Mouse (Mus musculus): Measurements from ENCODE around the gene Itpka. TPM values are rescaled to one million over a fixed set of nuclear protein-coding genes. Genes with fewer than 3 reads are reported as not detected.
"Not testable (repeated sequence)": the region's sequence is repeated elsewhere in the genome, so short reads cannot be mapped to it uniquely, and the experiment has no call there.

The Itpka gene
- 1.2 and 1.8 TPM in 2 replicates for polyA plus RNA-seq (2016; fragmentation: Nextera tagmentation; extraction: Ambion mirVana)

DNA sequence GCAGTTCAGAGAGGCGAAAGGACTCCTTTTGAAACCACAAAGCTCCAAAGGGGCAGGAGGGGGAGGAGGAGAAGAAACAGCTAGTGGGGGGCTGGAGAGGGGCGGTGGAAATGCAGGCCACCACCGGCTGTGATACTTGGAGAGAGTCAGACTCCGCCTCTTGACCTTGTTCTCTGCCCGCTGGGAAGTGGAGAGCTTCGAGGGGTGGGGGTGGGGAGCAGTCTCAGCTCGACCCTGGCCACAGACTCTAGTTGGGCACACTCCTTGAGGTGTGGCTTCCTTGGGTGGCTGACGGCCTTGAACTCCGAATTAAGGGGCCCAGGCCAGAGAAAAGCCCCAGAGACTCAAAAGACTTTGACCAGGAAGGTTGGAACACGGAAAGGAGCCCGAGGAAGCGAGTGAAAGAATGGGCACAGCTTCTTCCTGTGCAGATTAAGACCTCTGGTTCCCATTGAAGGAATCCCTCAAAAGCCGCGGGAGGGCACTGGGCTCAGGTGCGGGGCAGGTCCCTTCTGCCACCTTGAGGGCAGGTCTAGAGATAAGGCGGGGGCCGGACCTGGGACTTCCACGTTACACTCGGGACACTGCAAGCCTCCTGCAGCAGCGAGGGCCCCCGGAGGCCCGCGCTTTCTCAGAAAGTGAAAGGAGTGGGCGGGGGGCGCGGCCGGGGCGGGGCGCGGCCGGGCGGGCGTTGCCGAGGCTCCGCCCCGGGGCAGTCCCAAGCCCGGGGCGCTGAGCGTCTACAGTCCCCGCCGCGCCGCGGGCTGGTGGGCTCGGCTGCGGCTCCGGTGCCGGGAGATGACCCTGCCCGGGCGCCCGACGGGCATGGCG, at the start of gene Itpka:
Gene Itpka, plus strand, starts transcription at position 757 of the 831 bp plus-strand sequence.
- no peaks in the 10 kb centered on the region for H3K9me3 ChIP-seq
- no peaks in the 10 kb centered on the region for H3K36me3 ChIP-seq (replicated peaks)
- H3K27ac ChIP-seq, result peak within 1 kb of the TSS; percentile 90
- under 1% methylated on average over 49 of the region's 53 CpGs for WGBS
- DNase-seq (ENCODE audit: extremely low spot score, low spot score), result peak; percentile 80
- H3K4me3 ChIP-seq, result peak within 1 kb of the TSS; percentile 68
- H3K4me1 ChIP-seq, result peaks cover 56% of the 10 kb centered on the region
- H3K27me3 ChIP-seq (ENCODE audit: poor library complexity, severe bottlenecking), result peaks cover 92% of the 10 kb centered on the region

DNA sequence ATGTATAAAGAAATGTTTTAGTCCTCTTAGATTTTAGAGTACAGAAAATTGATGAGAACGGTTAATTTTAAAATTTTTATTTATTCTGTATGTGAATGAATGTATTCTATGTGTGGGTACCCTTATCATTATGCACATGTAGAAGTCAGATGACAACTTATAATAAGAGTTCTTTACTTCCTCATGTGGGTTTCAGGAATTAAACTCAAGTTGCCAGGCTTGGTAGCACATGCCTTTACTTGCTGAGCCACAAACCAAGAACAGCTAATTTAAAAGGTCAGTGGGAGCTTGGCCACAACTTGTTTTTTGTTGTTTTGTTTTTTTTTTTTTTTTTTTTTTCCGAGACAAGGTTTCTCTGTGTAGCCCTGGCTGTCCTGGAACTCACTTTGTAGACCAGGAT, 47.3 kb upstream of the Itpka start:
- Histone ChIP-seq H3K27ac (no peak overlapping the region), H3K27me3 (ENCODE audit: poor library complexity, severe bottlenecking) (no peaks in the 10 kb centered on the region), H3K4me3 (no peak overlapping the region), H3K4me1 (no peaks in the 10 kb centered on the region), H3K36me3 (replicated peaks) (peaks cover 35% of the 10 kb centered on the region), H3K9me3 (no peaks in the 10 kb centered on the region)
- 93% methylated on average over 2 of the region's 2 CpGs for WGBS
- no peak for DNase-seq (ENCODE audit: extremely low spot score, low spot score)

DNA sequence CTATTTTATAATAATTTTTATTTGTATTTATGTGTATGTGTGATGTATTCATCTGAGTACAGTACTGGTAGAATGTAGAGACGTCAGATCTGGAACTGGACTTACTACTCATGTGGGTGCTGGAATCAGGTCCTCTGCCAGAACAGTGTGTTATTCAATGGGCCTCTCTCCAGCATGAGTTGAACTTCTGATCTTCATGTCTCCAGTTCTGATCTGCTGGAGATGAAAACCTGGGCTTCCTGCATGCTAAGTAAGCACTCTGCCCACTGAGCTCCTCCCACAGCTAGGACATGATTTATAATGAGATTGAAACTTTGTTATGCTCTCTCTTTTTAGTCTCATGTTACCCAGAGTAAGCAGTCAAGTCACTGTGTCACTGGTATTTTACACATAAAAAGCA, 46.0 kb upstream of the Itpka start:
- Histone ChIP-seq H3K27ac (no peak overlapping the region), H3K27me3 (ENCODE audit: poor library complexity, severe bottlenecking) (no peaks in the 10 kb centered on the region), H3K9me3 (no peaks in the 10 kb centered on the region), H3K36me3 (replicated peaks) (peaks cover 46% of the 10 kb centered on the region), H3K4me1 (no peaks in the 10 kb centered on the region), H3K4me3 (no peak overlapping the region)
- 93% methylated on average over 1 of the region's 1 CpGs for WGBS
- DNase-seq (ENCODE audit: extremely low spot score, low spot score), result no peak

DNA sequence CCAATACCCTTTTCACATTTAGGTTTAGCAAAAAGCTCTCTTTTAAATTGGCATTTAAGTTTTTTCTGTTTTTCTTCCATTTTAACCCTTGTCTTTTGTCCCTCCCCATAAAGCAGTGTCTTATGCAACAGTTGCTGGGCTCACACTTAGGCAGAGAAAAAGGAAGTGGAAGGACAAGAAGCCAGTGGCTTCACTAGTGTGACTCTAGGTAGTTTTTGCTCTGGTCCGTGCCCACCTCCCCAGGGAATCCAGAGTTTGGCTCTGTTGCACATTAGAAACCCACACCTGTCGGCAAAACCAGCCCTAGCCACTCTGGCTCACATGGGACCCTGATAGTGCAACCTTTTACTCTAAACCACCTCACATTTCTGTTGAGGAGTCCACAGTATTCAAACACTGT, 43.7 kb upstream of the Itpka start:
- DNase-seq (ENCODE audit: extremely low spot score, low spot score), result no peak
- peaks cover 54% of the 10 kb centered on the region for H3K36me3 ChIP-seq (replicated peaks)
- no peaks in the 10 kb centered on the region for H3K4me1 ChIP-seq
- H3K27me3 ChIP-seq (ENCODE audit: poor library complexity, severe bottlenecking), result no peaks in the 10 kb centered on the region
- 92% methylated on average over 2 of the region's 2 CpGs for WGBS
- no peaks in the 10 kb centered on the region for H3K9me3 ChIP-seq
- no peak overlapping the region for H3K4me3 ChIP-seq
- H3K27ac ChIP-seq, result no peak overlapping the region

DNA sequence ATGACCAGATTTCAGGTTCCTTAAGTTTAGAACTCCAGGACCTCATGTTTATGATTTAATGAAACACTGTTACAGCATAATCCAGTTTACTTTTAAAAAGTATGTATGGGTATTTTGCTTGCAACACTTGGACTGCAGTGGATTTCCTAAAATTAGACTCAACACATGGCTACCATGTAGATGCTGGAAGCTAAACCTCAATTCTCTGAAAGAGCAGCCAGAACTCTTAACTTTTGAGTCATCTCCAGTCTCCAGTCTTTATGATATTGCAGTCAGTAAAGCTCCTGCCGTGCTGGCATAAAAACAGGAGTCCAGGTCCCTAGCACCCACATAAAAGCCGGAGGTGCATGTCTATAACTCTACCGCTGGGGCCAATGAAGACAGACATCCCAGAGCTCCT, 42.2 kb upstream of the Itpka start:
- Histone ChIP-seq H3K4me3 (no peak overlapping the region), H3K36me3 (replicated peaks) (peaks cover 55% of the 10 kb centered on the region), H3K27me3 (ENCODE audit: poor library complexity, severe bottlenecking) (no peaks in the 10 kb centered on the region), H3K27ac (no peak overlapping the region), H3K4me1 (no peaks in the 10 kb centered on the region), H3K9me3 (no peaks in the 10 kb centered on the region)
- DNase-seq (ENCODE audit: extremely low spot score, low spot score), result no peak
- WGBS, result 93% methylated on average over 3 of the region's 3 CpGs

DNA sequence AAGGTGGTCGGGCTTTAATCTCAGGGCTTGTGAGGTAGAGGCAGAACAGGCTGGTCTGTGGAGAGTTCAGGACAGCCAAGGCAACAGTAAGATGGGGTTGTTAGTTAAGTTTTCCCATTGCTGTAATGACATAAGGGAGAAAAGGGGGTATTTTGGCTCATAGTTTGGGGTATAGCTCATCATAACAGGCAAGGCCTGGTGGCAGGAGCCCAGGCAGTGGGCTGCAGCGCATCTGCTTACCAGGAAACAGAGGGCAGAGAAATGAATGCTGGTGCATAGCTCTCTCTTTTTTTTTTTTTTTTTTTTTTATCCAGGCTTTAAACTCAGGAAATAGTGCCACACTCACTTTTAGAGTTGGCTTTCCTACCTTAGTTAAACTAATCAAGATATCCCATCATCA, 39.0 kb upstream of the Itpka start:
- no peak overlapping the region for H3K4me3 ChIP-seq
- H3K4me1 ChIP-seq, result no peaks in the 10 kb centered on the region
- peaks cover 81% of the 10 kb centered on the region for H3K36me3 ChIP-seq (replicated peaks)
- DNase-seq (ENCODE audit: extremely low spot score, low spot score), result no peak
- no peaks in the 10 kb centered on the region for H3K9me3 ChIP-seq
- WGBS, result 93% methylated on average over 2 of the region's 2 CpGs
- no peak overlapping the region for H3K27ac ChIP-seq
- H3K27me3 ChIP-seq (ENCODE audit: poor library complexity, severe bottlenecking), result no peaks in the 10 kb centered on the region

DNA sequence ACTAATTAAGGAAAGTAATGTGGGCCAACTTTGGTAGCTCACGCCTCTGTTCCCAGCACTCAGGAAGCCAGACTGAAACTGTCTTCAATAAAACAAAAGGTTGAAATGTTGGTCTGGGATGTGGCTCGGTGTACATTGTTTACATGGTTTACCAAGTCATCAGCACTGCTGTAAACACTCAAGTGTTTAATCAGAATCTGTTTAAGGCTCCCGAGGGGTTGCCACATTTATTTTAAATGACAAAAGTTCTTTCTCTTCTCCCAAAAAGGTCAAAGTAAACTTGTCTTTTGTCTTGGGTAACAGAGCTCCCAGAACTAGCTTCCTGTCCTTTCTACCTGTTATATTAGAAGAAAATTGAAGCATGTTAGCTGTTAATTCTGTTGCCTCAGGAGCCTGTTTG, 34.5 kb upstream of the Itpka start:
- peaks cover 95% of the 10 kb centered on the region for H3K36me3 ChIP-seq (replicated peaks)
- 95% methylated on average over 3 of the region's 3 CpGs for WGBS
- no peak overlapping the region for H3K4me3 ChIP-seq
- H3K4me1 ChIP-seq, result no peaks in the 10 kb centered on the region
- no peak overlapping the region for H3K27ac ChIP-seq
- no peaks in the 10 kb centered on the region for H3K9me3 ChIP-seq
- DNase-seq (ENCODE audit: extremely low spot score, low spot score), result no peak
- no peaks in the 10 kb centered on the region for H3K27me3 ChIP-seq (ENCODE audit: poor library complexity, severe bottlenecking)

DNA sequence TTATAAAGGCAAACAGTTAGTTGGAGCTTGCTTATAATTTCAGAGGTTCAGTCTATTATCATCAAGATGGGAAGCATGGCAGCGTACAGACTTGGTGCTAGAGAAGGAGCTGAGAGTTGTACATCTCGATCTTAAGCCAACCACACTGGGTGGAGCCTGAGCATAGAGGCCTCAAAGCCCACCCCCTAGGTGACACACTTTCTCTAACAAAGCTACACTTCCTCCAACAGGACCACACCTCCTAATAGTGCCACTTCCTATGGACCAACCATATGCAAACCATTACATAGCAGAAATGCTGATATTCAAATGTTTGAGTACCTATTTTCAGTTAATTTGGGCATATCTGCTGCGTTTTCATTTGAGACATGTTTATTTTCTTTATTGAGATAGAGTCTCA, 32.1 kb upstream of the Itpka start:
- no peak overlapping the region for H3K27ac ChIP-seq
- H3K4me1 ChIP-seq, result no peaks in the 10 kb centered on the region
- WGBS, result 90% methylated on average over 3 of the region's 3 CpGs
- H3K9me3 ChIP-seq, result no peaks in the 10 kb centered on the region
- H3K36me3 ChIP-seq (replicated peaks), result peaks cover 95% of the 10 kb centered on the region
- DNase-seq (ENCODE audit: extremely low spot score, low spot score), result no peak
- H3K4me3 ChIP-seq, result no peak overlapping the region
- H3K27me3 ChIP-seq (ENCODE audit: poor library complexity, severe bottlenecking), result no peaks in the 10 kb centered on the region

DNA sequence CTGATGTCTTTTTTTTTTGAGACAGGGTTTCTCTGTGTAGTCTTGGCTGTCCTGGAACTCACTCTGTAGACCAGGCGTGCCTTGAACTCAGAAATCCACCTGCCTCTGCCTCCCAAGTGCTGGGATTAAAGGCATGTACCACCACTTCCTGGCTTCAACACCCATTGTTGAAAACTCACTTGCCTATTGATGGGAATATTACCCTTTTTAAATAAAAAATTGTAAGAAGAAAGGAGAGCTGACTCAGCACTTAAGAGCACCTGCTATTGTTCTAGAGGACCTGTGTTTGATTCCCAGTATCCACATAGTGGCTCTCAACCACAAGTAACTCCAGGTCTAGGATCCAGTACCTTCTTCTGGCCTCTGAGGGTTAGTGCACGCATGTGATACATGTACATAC, 26.3 kb upstream of the Itpka start:
- not testable (repeated sequence) for H3K4me1 ChIP-seq; DNase-seq (ENCODE audit: extremely low spot score, low spot score); H3K27ac ChIP-seq; H3K27me3 ChIP-seq (ENCODE audit: poor library complexity, severe bottlenecking); H3K9me3 ChIP-seq; H3K4me3 ChIP-seq
- WGBS, result 92% methylated on average over 2 of the region's 2 CpGs
- H3K36me3 ChIP-seq (replicated peaks), result peaks cover 96% of the 10 kb centered on the region

DNA sequence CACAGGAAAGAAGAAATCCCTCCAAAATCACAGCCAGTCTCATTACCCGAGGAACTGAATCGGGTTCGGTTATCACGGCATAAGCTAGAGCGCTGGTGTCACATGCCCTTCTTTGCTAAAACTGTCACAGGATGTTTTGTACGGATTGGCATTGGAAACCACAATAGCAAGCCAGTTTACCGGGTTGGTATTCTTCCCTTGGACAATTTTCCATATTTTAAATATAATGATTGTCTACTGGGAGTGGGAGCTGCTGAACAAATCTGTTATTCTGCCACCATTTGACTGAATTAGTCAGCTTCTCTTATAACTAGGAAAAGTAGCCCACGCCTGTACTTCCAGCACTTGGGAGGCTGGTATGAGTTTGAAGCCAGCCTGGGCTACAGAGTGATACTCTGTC, 21.1 kb upstream of the Itpka start:
- H3K27ac ChIP-seq, result no peak overlapping the region
- no peaks in the 10 kb centered on the region for H3K27me3 ChIP-seq (ENCODE audit: poor library complexity, severe bottlenecking)
- H3K9me3 ChIP-seq, result no peaks in the 10 kb centered on the region
- H3K4me3 ChIP-seq, result no peak overlapping the region
- no peaks in the 10 kb centered on the region for H3K4me1 ChIP-seq
- WGBS, result 96% methylated on average over 8 of the region's 8 CpGs
- peaks cover 95% of the 10 kb centered on the region for H3K36me3 ChIP-seq (replicated peaks)
- DNase-seq (ENCODE audit: extremely low spot score, low spot score), result no peak

DNA sequence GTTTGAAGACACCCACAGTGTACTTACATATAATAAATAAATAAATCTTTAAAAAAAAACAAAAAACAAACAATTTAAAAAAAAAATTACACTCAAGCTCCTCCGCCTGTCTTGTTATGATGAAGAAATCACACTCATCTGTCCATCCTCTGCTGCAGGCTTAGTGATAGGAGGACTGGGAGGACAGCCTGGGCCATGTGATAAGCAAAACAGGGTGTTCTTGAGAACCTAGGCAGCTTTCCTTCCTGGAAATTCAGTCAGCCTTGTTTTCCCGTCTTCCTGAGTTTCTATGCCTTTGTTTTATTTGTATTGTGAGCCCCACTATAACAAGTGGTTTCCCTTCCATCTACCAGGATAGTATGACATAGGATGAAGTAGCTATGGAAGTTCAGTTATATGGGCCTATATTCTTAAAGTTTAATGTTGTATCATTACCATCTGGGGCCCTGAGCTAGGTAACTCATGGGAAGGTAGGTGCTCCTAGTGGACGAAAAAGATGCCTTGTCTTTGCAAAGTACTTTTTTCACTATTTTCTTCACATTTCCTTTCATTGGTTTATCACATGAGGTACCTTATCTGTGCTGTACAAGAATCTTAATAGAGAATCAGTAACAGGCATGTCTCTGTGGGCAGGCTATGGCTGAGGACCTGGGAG, 14.2 kb upstream of the Itpka start:
- Histone ChIP-seq H3K9me3 (no peaks in the 10 kb centered on the region), H3K27me3 (ENCODE audit: poor library complexity, severe bottlenecking) (no peaks in the 10 kb centered on the region), H3K36me3 (replicated peaks) (peaks cover 96% of the 10 kb centered on the region), H3K27ac (no peak overlapping the region), H3K4me3 (no peak overlapping the region), H3K4me1 (no peaks in the 10 kb centered on the region)
- 90% methylated on average over 3 of the region's 3 CpGs for WGBS
- DNase-seq (ENCODE audit: extremely low spot score, low spot score), result no peak

DNA sequence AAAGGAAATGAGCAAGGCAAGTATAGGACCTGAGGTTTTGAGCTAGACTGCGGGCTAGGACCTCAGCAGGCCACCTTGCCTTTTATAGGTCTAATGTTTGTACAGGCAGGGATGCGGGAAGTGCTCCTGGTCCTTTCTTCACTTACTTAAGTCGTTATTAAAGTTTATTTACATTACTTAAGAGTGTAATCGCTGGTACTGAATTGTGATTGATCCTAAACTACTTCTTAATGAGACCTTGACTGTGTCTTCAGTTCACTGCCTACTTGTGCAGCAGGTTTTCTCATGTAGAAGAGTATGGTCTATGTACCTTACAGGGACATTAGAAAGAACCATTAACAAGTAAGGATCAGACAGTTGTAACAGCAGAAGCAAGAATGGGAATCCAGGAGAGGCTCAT, 11.4 kb upstream of the Itpka start:
- H3K36me3 ChIP-seq (replicated peaks), result peaks cover 99% of the 10 kb centered on the region
- no peaks in the 10 kb centered on the region for H3K9me3 ChIP-seq
- peaks cover 3% of the 10 kb centered on the region; the same call in 1 of the 2 replicates for H3K27me3 ChIP-seq (ENCODE audit: poor library complexity, severe bottlenecking)
- H3K4me3 ChIP-seq, result no peak overlapping the region
- no peak overlapping the region for H3K27ac ChIP-seq
- 94% methylated on average over 4 of the region's 4 CpGs for WGBS
- H3K4me1 ChIP-seq, result no peaks in the 10 kb centered on the region
- no peak for DNase-seq (ENCODE audit: extremely low spot score, low spot score)

DNA sequence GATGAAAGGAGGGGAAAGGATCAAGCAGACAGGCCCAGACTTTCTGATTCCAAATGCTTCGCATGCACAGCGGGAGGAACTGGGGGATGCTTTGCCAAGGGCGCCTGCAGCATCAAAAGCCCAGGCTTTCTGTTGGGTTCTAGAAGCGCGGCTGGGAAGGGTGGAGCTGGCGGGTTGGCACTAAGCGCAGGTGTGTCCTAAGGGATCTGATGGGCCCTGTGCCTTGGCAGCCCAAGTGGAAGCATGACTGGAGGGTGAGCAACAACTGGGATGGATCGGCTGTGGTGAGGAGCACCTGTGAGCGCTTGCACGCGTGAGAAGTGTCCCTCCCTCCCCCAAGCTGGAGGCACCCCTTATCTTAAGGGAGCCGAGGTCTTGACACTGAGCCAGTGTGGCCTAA, 5.0 kb upstream of the Itpka start:
- H3K36me3 ChIP-seq (replicated peaks), result peaks cover 40% of the 10 kb centered on the region
- 24% methylated on average over 12 of the region's 12 CpGs for WGBS

More for the DNA sequence above, 5.0 kb upstream of the Itpka start:
- Histone ChIP-seq H3K27ac (no peak overlapping the region), H3K4me3 (no peak overlapping the region), H3K4me1 (peaks cover 25% of the 10 kb centered on the region), H3K9me3 (no peaks in the 10 kb centered on the region), H3K27me3 (ENCODE audit: poor library complexity, severe bottlenecking) (peaks cover 54% of the 10 kb centered on the region)
- no peak for DNase-seq (ENCODE audit: extremely low spot score, low spot score)
